Mouse (Mus musculus) E14TG2a.4 (cell line): ENCODE results near the gene Sptbn4.

Experiments used
- CTCF ChIP-seq: conservative IDR thresholded peaks from 2 replicates; pipeline ENCODE4 v1.5.1; 2014; ENCODE audit warnings: low read length
- POU5F1 ChIP-seq: IDR thresholded peaks from 2 replicates; pipeline ENCODE4 v1.6.1; 2014; ENCODE audit warnings: low read length, borderline replicate concordance

- TF ChIP-seq CTCF (no peak), POU5F1 (no peak)
These were observed 79.5 kb downstream of the Sptbn4 start for GRCm38 (mm10) chr7:27367976-27368375.
